Mouse (Mus musculus) small intestine, adult 2 months (tissue): ENCODE results near the gene D930048N14Rik. TPM values are rescaled to one million over a fixed set of nuclear protein-coding genes. Genes with fewer than 3 reads are reported as not detected.
"Not testable (repeated sequence)": the region's sequence is repeated elsewhere in the genome, so short reads cannot be mapped to it uniquely, and the experiment has no call there.

Experiments used
- H3K27ac ChIP-seq: fragments of 200-500 bp; 2 replicates; pipeline ENCODE4 v1.5.1; 2012; ENCODE audit warnings: low read depth, low read length, control low read depth, inconsistent platforms; ENCODE audit not compliant: insufficient read depth
- H3K27me3 ChIP-seq: fragments of 200-500 bp; 2 replicates; pipeline ENCODE4 v1.6.1; 2012; ENCODE audit warnings: mild to moderate bottlenecking, moderate library complexity, low read length, inconsistent platforms; ENCODE audit not compliant: control insufficient read depth, insufficient read depth
- H3K36me3 ChIP-seq: fragments of 200-500 bp; 2 replicates; pipeline ENCODE4 v1.6.1; 2012; ENCODE audit warnings: mild to moderate bottlenecking, low read length, control low read depth, inconsistent platforms; ENCODE audit not compliant: control insufficient read depth, insufficient read depth
- H3K4me1 ChIP-seq: fragments of 200-500 bp; 2 replicates; pipeline ENCODE4 v1.6.1; 2012; ENCODE audit warnings: low read length, inconsistent platforms, mixed read lengths; ENCODE audit not compliant: control insufficient read depth, insufficient read depth, insufficient read length
- H3K4me3 ChIP-seq: fragments of 200-500 bp; 2 replicates; pipeline ENCODE4 v1.5.1; 2012; ENCODE audit warnings: low read depth, mild to moderate bottlenecking, control low read depth, inconsistent platforms, low read length, moderate library complexity
- CTCF ChIP-seq: fragments of 200-500 bp; IDR thresholded peaks from 2 replicates; pipeline ENCODE4 v1.5.1; 2012; ENCODE audit warnings: low read depth, mild to moderate bottlenecking, control low read depth, inconsistent platforms, low read length, moderate library complexity, mixed read lengths; ENCODE audit not compliant: insufficient replicate concordance, insufficient read length; ENCODE audit errors: extremely low read depth
- POLR2A ChIP-seq: fragments of 200-500 bp; IDR thresholded peaks from 2 replicates; pipeline ENCODE4 v1.6.1; 2012; ENCODE audit warnings: low read depth, mild to moderate bottlenecking, control low read depth, inconsistent platforms, low read length, moderate library complexity
- WGBS: fragments of 180-500 bp; shearing (Covaris S2); methylation state at CpG from one replicate; pipeline ENCODE4 v1.1.7; 2018; 5-methylcytosine and 5-hydroxymethylcytosine counted together
- polyA plus RNA-seq: library from polyadenylated mRNA; depleted of rRNA; stranded (reverse); fragments of >200 nt; gene quantifications from 2 replicates; pipeline ENCODE4 v1.2.3, GENCODE M21; 2012

D930048N14Rik gene
- polyA plus RNA-seq, 1 experiment, result 2.4 TPM

- 73% methylated on average over 6 of the region's 6 CpGs for WGBS
- H3K27ac ChIP-seq, result no peak overlapping the region
- H3K4me1 ChIP-seq, result 0 out of 2 replicates have a peak, but pooled peaks cover 2% of the 10 kb centered on the region
Observed at GRCm38 (mm10) chr11:51632130-51632753, 18.5 kb upstream of the D930048N14Rik start.

GRCm38 (mm10) chr11:51633200-51633599 lies 17.6 kb upstream of the D930048N14Rik start:
- H3K4me1 ChIP-seq, H3K27me3 ChIP-seq, H3K36me3 ChIP-seq, H3K4me3 ChIP-seq, H3K27ac ChIP-seq: not testable (repeated sequence)
- 81% methylated on average over 7 of the region's 7 CpGs for WGBS

More at GRCm38 (mm10) chr11:51632130-51632753, 18.5 kb upstream of the D930048N14Rik start:
- H3K4me3 ChIP-seq, result no peak overlapping the region
- no peaks in the 10 kb centered on the region for H3K27me3 ChIP-seq
- peaks cover 15% of the 10 kb centered on the region for H3K36me3 ChIP-seq
- TF ChIP-seq POLR2A (no peak), CTCF (no peak)

GRCm38 (mm10) chr11:51633721-51634120 lies 17.0 kb upstream of the D930048N14Rik start:
- H3K27ac ChIP-seq, result no peak overlapping the region

GRCm38 (mm10) chr11:51635127-51635524 lies 15.6 kb upstream of the D930048N14Rik start:
- no peaks in the 10 kb centered on the region for H3K36me3 ChIP-seq

More at GRCm38 (mm10) chr11:51633721-51634120, 17.0 kb upstream of the D930048N14Rik start:
- Histone ChIP-seq H3K4me1 (peaks cover 6% of the 10 kb centered on the region), H3K4me3 (no peak overlapping the region), H3K27me3 (no peaks in the 10 kb centered on the region), H3K36me3 (peaks cover 5% of the 10 kb centered on the region)
- 82% methylated on average over 3 of the region's 3 CpGs for WGBS
- TF ChIP-seq CTCF, result no peak
- TF ChIP-seq POLR2A, result no peak

GRCm38 (mm10) chr11:51635525-51636322 lies 15.0 kb upstream of the D930048N14Rik start, which contains the start of gene Rmnd5b:
Gene Rmnd5b (minus strand): TSS chr11:51635896.
- under 1% methylated on average over 61 of the region's 61 CpGs for WGBS
- TF ChIP-seq POLR2A (peak; percentile 46), CTCF (0 out of 2 replicates have a peak, but pooled peaks have one; percentile 27)

More at GRCm38 (mm10) chr11:51635127-51635524, 15.6 kb upstream of the D930048N14Rik start:
- WGBS, result 7% methylated on average over 6 of the region's 6 CpGs
- H3K27ac ChIP-seq, result peak overlapping the region; percentile 86
- peaks cover 6% of the 10 kb centered on the region for H3K4me1 ChIP-seq
- no peaks in the 10 kb centered on the region for H3K27me3 ChIP-seq
- TF ChIP-seq POLR2A (no peak), CTCF (no peak; the same call in 1 of the 2 replicates)
- peak overlapping the region; percentile 80 for H3K4me3 ChIP-seq

GRCm38 (mm10) chr11:51636323-51636684 lies 14.4 kb upstream of the D930048N14Rik start:
- no peaks in the 10 kb centered on the region for H3K27me3 ChIP-seq
- 5% methylated on average over 6 of the region's 6 CpGs for WGBS
- peak; percentile 73; the same call in 1 of the 2 replicates for TF ChIP-seq CTCF
- no peak for TF ChIP-seq POLR2A
- no peaks in the 10 kb centered on the region for H3K36me3 ChIP-seq
- peaks cover 16% of the 10 kb centered on the region for H3K4me1 ChIP-seq
- peak overlapping the region; percentile 86 for H3K27ac ChIP-seq
- H3K4me3 ChIP-seq, result peak overlapping the region; percentile 80

More at GRCm38 (mm10) chr11:51635525-51636322, 15.0 kb upstream of the D930048N14Rik start, which contains the start of gene Rmnd5b:
- H3K27ac ChIP-seq, result peak within 1 kb of the TSS; percentile 86
- H3K4me1 ChIP-seq, result peaks cover 11% of the 10 kb centered on the region
- H3K4me3 ChIP-seq, result peak within 1 kb of the TSS; percentile 80
- no peaks in the 10 kb centered on the region for H3K27me3 ChIP-seq
- no peaks in the 10 kb centered on the region for H3K36me3 ChIP-seq

- Histone ChIP-seq H3K4me3 (peak overlapping the region; percentile 42), H3K27ac (peak overlapping the region; percentile 54; the same call in 1 of the 2 replicates), H3K4me1 (peaks cover 17% of the 10 kb centered on the region), H3K36me3 (no peaks in the 10 kb centered on the region), H3K27me3 (no peaks in the 10 kb centered on the region)
- no peak for TF ChIP-seq POLR2A
- no peak for TF ChIP-seq CTCF
- WGBS, result 27% methylated on average over 17 of the region's 17 CpGs
Observed at GRCm38 (mm10) chr11:51637971-51638414, 12.8 kb upstream of the D930048N14Rik start.
